Mouse (Mus musculus) left cerebral cortex, adult 11 months (tissue): ENCODE measurements around the gene Krtap14.

Experiments used
- DNase-seq: peaks from one replicate; pipeline ENCODE4 v3.0.0; 2022; ENCODE audit warnings: low spot score

The Krtap14 gene

GRCm38 (mm10) chr16:88826095-88826652 is at the start of gene Krtap14:
TSS of gene Krtap14 (minus strand) at chr16:88826145.
- DNase-seq: no peak

GRCm38 (mm10) chr16:88874169-88874568 is 48.2 kb upstream of the Krtap14 start, which contains the start of gene Krtap19-2:
TSS of gene Krtap19-2 (minus strand) at chr16:88874269.
- no peak for DNase-seq

GRCm38 (mm10) chr16:88869311-88869710 is 43.4 kb upstream of the Krtap14 start, which contains the start of gene Krtap19-1:
TSS of gene Krtap19-1 (minus strand) at chr16:88869411.
- DNase-seq: no peak

GRCm38 (mm10) chr16:88864887-88865407 is 39.0 kb upstream of the Krtap14 start:
- no peak for DNase-seq

GRCm38 (mm10) chr16:88851450-88851849 is 25.5 kb upstream of the Krtap14 start:
- no peak for DNase-seq

- no peak for DNase-seq
Measured at GRCm38 (mm10) chr16:88848558-88848957, 22.6 kb upstream of the Krtap14 start.

GRCm38 (mm10) chr16:88847363-88847762 is 21.4 kb upstream of the Krtap14 start:
- no peak for DNase-seq

GRCm38 (mm10) chr16:88826978-88827377 is 1.0 kb upstream of the Krtap14 start:
- DNase-seq: no peak

GRCm38 (mm10) chr16:88823736-88824135 is 2.2 kb downstream of the Krtap14 start:
- DNase-seq: peak; percentile 4

- no peak for DNase-seq
Measured at GRCm38 (mm10) chr16:88820066-88820465, 5.9 kb downstream of the Krtap14 start, which contains the start of gene Krtap15. TSS of gene Krtap15 (plus strand) at chr16:88820215.

- no peak for DNase-seq
Measured at GRCm38 (mm10) chr16:88811827-88812226, 14.1 kb downstream of the Krtap14 start, which contains the start of gene Gm20741. TSS of gene Gm20741 (minus strand) at chr16:88812220.

- DNase-seq: no peak
Measured at GRCm38 (mm10) chr16:88786786-88787185, 39.2 kb downstream of the Krtap14 start.

- no peak for DNase-seq
Measured at GRCm38 (mm10) chr16:88777596-88777995, 48.3 kb downstream of the Krtap14 start, which contains the start of gene Gm5965. TSS of gene Gm5965 (plus strand) at chr16:88777896.

- DNase-seq: no peak
Measured at GRCm38 (mm10) chr16:88774106-88774505, 51.8 kb downstream of the Krtap14 start, which contains the start of gene 2310057N15Rik. TSS of gene 2310057N15Rik (minus strand) at chr16:88774206.
